Mouse (Mus musculus) G1E-ER4 (cell line): ENCODE results near the gene Tfg. TPM values are rescaled to one million over a fixed set of nuclear protein-coding genes. Genes with fewer than 3 reads are reported as not detected.

ENCODE experiments used
- GATA1 ChIP-seq: IDR thresholded peaks from one replicate; pipeline ENCODE4 v1.8.0; 2012; ENCODE audit warnings: low read length, inconsistent platforms
- polyA plus RNA-seq: library from polyadenylated mRNA; stranded (reverse); fragments of >175 nt; gene quantifications from 2 replicates; pipeline ENCODE4 v1.2.3, GENCODE M21; 2012

Tfg gene
- polyA plus RNA-seq, result 59.7 and 99.4 TPM in 2 replicates

GRCm38 (mm10) chr16:56717224-56718200 is at the start of gene Tfg:
Gene Tfg (minus strand): TSS chr16:56717450.
- TF ChIP-seq GATA1, result no peak

- TF ChIP-seq GATA1, result no peak
Observed at GRCm38 (mm10) chr16:56729060-56729459, 11.8 kb upstream of the Tfg start.

GRCm38 (mm10) chr16:56724927-56725326 is 7.7 kb upstream of the Tfg start:
- no peak for TF ChIP-seq GATA1

- no peak for TF ChIP-seq GATA1
Observed at GRCm38 (mm10) chr16:56722357-56722756, 5.1 kb upstream of the Tfg start.

- no peak for TF ChIP-seq GATA1
Observed at GRCm38 (mm10) chr16:56719031-56719430, 1.8 kb upstream of the Tfg start.

GRCm38 (mm10) chr16:56716557-56717179 is 582 bp downstream of the Tfg start:
- TF ChIP-seq GATA1, result no peak

- TF ChIP-seq GATA1, result no peak
Observed at GRCm38 (mm10) chr16:56715608-56716007, 1.6 kb downstream of the Tfg start.

- no peak for TF ChIP-seq GATA1
Observed at GRCm38 (mm10) chr16:56710071-56710470, 7.2 kb downstream of the Tfg start.

- no peak for TF ChIP-seq GATA1
Observed at GRCm38 (mm10) chr16:56705731-56706130, 11.5 kb downstream of the Tfg start.

GRCm38 (mm10) chr16:56700898-56701297 is 16.4 kb downstream of the Tfg start:
- TF ChIP-seq GATA1, result no peak

- TF ChIP-seq GATA1, result no peak
Observed at GRCm38 (mm10) chr16:56696448-56696847, 20.8 kb downstream of the Tfg start.

- TF ChIP-seq GATA1, result no peak
Observed at GRCm38 (mm10) chr16:56690715-56691114, 26.5 kb downstream of the Tfg start.

GRCm38 (mm10) chr16:56686747-56687146 is 30.5 kb downstream of the Tfg start:
- TF ChIP-seq GATA1, result no peak

GRCm38 (mm10) chr16:56681010-56681645 is 36.1 kb downstream of the Tfg start:
- TF ChIP-seq GATA1, result no peak

GRCm38 (mm10) chr16:56677146-56677545 is 40.1 kb downstream of the Tfg start:
- TF ChIP-seq GATA1, result no peak

- no peak for TF ChIP-seq GATA1
Observed at GRCm38 (mm10) chr16:56673420-56673819, 43.8 kb downstream of the Tfg start.
